Mouse (Mus musculus): ENCODE measurements around the gene Ascl4. TPM values are rescaled to one million over a fixed set of nuclear protein-coding genes. Genes with fewer than 3 reads are reported as not detected.
A peak's percentile ranks its signal among the peaks of the same experiment; 100 is the strongest.

Ascl4 gene
- polyA plus RNA-seq, 1 experiment from 2014 or later: 0.19 TPM

DNA sequence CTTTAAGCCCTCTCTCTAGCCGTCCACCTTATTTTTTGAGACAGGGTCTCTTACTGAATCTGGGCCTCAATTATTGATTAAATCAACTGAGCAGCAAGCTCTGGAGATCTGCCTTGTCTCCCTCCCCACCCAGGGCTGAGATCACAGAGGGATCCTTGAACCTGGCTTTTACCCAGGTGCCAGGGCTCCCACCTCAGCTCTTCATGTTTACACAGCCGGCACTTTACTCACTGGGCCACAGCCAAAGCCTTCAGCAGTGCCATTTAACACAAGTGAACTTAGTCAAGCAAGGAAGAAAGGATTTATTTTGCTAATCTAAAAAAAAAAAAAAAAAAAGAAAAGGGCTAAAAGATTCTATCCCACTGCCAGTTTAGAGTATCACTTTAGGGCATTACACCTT, 26.9 kb downstream of the Ascl4 start:
- Histone ChIP-seq H3K27me3 (no peaks in the 10 kb centered on the region), H3K4me2 (no peak overlapping the region), H3K4me3 (no peak overlapping the region), H3K4me1 (peaks cover 24% of the 10 kb centered on the region), H3K9ac (no peak overlapping the region), H3K27ac (peak overlapping the region; percentile 69), H3K36me3 (peaks cover 45% of the 10 kb centered on the region), H3K9me3 (no peaks in the 10 kb centered on the region)
- 57% methylated on average over 2 of the region's 2 CpGs for WGBS
- ATAC-seq (ENCODE audit: borderline replicate concordance, extremely low read depth, low FRiP score, low TSS enrichment): 0 out of 2 replicates have a peak, but pooled peaks have one; percentile 33

DNA sequence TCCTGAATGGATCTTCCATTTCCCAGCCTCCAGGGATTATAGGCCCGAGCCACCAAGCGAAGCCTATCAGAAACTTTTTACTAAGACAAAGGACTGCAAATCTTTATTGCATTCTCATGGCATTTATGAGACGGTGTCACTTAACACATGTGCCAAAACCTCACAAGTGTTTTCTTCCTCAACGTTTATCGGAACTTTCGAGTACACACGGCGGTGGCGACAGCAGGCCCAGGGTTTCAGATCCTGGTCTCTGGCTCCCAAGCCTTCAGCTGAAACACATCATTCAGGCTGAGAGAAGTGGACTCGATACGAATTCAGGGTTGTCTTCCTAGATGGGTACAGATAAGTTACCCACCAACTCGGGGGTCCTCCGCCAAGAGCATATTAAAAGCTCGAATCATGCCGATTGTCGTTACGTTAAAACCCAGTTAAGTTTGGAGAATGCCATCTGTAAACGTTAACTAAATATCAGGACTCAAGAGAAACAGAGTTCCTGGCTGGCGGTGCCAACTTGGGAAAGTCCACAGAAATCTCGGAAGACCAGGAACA, 29.5 kb downstream of the Ascl4 start:
- H3K9ac ChIP-seq: peak overlapping the region; percentile 82
- no peaks in the 10 kb centered on the region for H3K27me3 ChIP-seq
- H3K27ac ChIP-seq: peak overlapping the region; percentile 60
- ATAC-seq (ENCODE audit: borderline replicate concordance, extremely low read depth, low FRiP score, low TSS enrichment): no peak
- peak overlapping the region; percentile 78 for H3K4me2 ChIP-seq
- no peaks in the 10 kb centered on the region for H3K9me3 ChIP-seq
- peaks cover 24% of the 10 kb centered on the region for H3K4me1 ChIP-seq
- H3K4me3 ChIP-seq: peak overlapping the region; percentile 77
- H3K36me3 ChIP-seq: peaks cover 22% of the 10 kb centered on the region
- 2% methylated on average over 20 of the region's 20 CpGs for WGBS

DNA sequence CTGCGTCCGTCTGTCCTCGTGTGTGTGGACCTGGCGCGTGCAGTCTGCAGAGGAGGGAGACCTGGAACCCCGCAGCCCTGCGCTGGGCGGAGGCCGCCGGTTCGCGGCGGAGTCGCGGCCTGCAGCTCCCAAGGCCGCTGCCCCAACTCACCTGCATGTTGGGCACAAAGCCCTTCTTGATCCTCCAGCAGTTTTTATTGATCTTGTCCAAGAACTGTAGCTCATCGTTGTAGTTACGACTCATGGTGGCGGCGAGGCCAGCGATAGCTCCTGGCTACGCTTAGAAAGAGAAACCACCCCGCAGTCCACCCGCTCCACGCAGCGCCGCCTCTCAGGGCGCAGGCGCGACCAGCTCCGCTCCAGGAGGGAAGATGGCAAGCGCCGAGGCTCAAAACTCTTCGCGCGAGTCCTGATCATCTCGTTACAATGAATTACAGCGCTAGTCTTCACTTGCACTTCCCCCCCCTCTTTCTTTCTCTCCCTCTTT, 30.0 kb downstream of the Ascl4 start, which contains the start of gene Rtcb:
Gene Rtcb (minus strand): TSS at position 360 of the 487 bp plus-strand sequence.
- H3K36me3 ChIP-seq: peaks cover 17% of the 10 kb centered on the region
- peak within 1 kb of the TSS; percentile 82 for H3K9ac ChIP-seq
- WGBS: under 1% methylated on average over 38 of the region's 38 CpGs
- peak within 1 kb of the TSS; percentile 78 for H3K4me2 ChIP-seq
- H3K4me3 ChIP-seq: peak within 1 kb of the TSS; percentile 77
- H3K27me3 ChIP-seq: no peaks in the 10 kb centered on the region
- ATAC-seq (ENCODE audit: borderline replicate concordance, extremely low read depth, low FRiP score, low TSS enrichment): peak; percentile 87
- H3K27ac ChIP-seq: peak within 1 kb of the TSS; percentile 60
- H3K9me3 ChIP-seq: no peaks in the 10 kb centered on the region
- peaks cover 24% of the 10 kb centered on the region for H3K4me1 ChIP-seq

- WGBS: 44% methylated on average over 9 of the region's 9 CpGs
- Histone ChIP-seq H3K4me2 (no peak overlapping the region), H3K9ac (no peak overlapping the region), H3K27me3 (no peaks in the 10 kb centered on the region; the same call in 1 of the 2 replicates), H3K9me3 (no peaks in the 10 kb centered on the region), H3K36me3 (no peaks in the 10 kb centered on the region), H3K27ac (no peak overlapping the region), H3K4me3 (no peak overlapping the region), H3K4me1 (no peaks in the 10 kb centered on the region)
- ATAC-seq (ENCODE audit: borderline replicate concordance, extremely low read depth, low FRiP score, low TSS enrichment): no peak
Observed at GRCm38 (mm10) chr10:85962897-85963296, 35.4 kb downstream of the Ascl4 start.

DNA sequence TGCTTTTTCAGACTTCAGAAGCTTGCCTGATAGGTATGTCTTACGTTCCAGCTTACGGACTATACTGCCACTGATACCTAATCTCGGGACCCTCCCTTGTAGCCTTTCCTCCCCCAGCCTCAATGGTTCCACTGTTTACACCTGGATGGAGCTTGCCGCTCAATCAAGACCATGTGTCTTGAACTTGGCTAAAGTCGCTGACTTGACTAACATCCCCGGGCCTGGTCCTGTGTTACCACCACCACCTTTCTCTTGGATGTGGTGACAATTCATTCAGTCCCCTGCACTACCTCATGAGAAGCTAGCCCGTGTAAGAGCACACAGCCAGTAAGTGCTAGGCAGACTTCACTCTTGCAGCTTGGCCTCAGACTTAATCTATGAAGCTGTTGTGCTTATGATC, 36.8 kb downstream of the Ascl4 start:
- Histone ChIP-seq H3K9ac (no peak overlapping the region), H3K36me3 (no peaks in the 10 kb centered on the region), H3K27ac (no peak overlapping the region), H3K9me3 (no peaks in the 10 kb centered on the region), H3K4me1 (no peaks in the 10 kb centered on the region), H3K27me3 (no peaks in the 10 kb centered on the region; the same call in 1 of the 2 replicates), H3K4me3 (no peak overlapping the region), H3K4me2 (no peak overlapping the region)
- WGBS: 85% methylated on average over 7 of the region's 7 CpGs
- no peak for ATAC-seq (ENCODE audit: borderline replicate concordance, extremely low read depth, low FRiP score, low TSS enrichment)

DNA sequence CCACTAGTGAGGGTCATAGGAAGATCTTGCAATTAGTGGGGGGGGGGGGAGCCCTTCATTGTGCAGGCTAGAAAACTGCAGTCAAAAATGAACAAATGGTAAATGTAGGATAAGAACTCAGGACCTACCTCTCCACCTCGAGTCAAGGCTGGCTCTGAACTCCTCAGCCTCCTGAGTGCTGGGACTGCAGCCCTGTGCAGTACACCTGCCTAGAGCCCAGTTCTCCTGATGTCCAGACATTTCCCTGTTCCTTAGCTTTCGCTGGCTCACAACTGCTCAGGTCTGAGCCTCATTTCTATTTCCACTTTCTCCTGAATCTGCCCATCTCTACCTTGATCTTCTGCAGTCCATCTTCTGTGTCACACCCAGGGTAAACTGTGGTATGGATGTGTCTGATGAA, 39.0 kb downstream of the Ascl4 start:
- Histone ChIP-seq H3K4me1 (no peaks in the 10 kb centered on the region), H3K27me3 (no peaks in the 10 kb centered on the region; the same call in 1 of the 2 replicates), H3K36me3 (no peaks in the 10 kb centered on the region), H3K4me2 (no peak overlapping the region), H3K9ac (no peak overlapping the region), H3K9me3 (no peaks in the 10 kb centered on the region), H3K4me3 (no peak overlapping the region), H3K27ac (no peak overlapping the region)
- no peak for ATAC-seq (ENCODE audit: borderline replicate concordance, extremely low read depth, low FRiP score, low TSS enrichment)
- 51% methylated on average over 2 of the region's 2 CpGs for WGBS

- H3K36me3 ChIP-seq: no peaks in the 10 kb centered on the region
- H3K4me3 ChIP-seq: no peak overlapping the region
- no peak overlapping the region for H3K9ac ChIP-seq
- no peak for ATAC-seq (ENCODE audit: borderline replicate concordance, extremely low read depth, low FRiP score, low TSS enrichment)
- H3K4me2 ChIP-seq: no peak overlapping the region
- no peak overlapping the region for H3K27ac ChIP-seq
- no peaks in the 10 kb centered on the region for H3K9me3 ChIP-seq
- WGBS: 63% methylated on average over 17 of the region's 17 CpGs
- H3K4me1 ChIP-seq: no peaks in the 10 kb centered on the region
- H3K27me3 ChIP-seq: no peaks in the 10 kb centered on the region; the same call in 1 of the 2 replicates
Observed at GRCm38 (mm10) chr10:85967411-85968156, 40.1 kb downstream of the Ascl4 start.

GRCm38 (mm10) chr10:85968157-85968634, 40.7 kb downstream of the Ascl4 start:
- H3K4me1 ChIP-seq: no peaks in the 10 kb centered on the region
- H3K4me3 ChIP-seq: no peak overlapping the region
- H3K27me3 ChIP-seq: no peaks in the 10 kb centered on the region; the same call in 1 of the 2 replicates
- no peak for ATAC-seq (ENCODE audit: borderline replicate concordance, extremely low read depth, low FRiP score, low TSS enrichment)
- H3K9ac ChIP-seq: no peak overlapping the region
- H3K36me3 ChIP-seq: no peaks in the 10 kb centered on the region
- WGBS: 11% methylated on average over 7 of the region's 7 CpGs
- H3K9me3 ChIP-seq: no peaks in the 10 kb centered on the region
- no peak overlapping the region for H3K27ac ChIP-seq
- H3K4me2 ChIP-seq: no peak overlapping the region

- Histone ChIP-seq H3K36me3 (no peaks in the 10 kb centered on the region), H3K9ac (no peak overlapping the region), H3K27me3 (no peaks in the 10 kb centered on the region; the same call in 1 of the 2 replicates), H3K4me2 (no peak overlapping the region), H3K4me3 (no peak overlapping the region), H3K4me1 (no peaks in the 10 kb centered on the region), H3K9me3 (no peaks in the 10 kb centered on the region), H3K27ac (no peak overlapping the region)
- no peak for ATAC-seq (ENCODE audit: borderline replicate concordance, extremely low read depth, low FRiP score, low TSS enrichment)
- WGBS: 30% methylated on average over 2 of the region's 2 CpGs
Observed at GRCm38 (mm10) chr10:85968731-85969130, 41.2 kb downstream of the Ascl4 start.

DNA sequence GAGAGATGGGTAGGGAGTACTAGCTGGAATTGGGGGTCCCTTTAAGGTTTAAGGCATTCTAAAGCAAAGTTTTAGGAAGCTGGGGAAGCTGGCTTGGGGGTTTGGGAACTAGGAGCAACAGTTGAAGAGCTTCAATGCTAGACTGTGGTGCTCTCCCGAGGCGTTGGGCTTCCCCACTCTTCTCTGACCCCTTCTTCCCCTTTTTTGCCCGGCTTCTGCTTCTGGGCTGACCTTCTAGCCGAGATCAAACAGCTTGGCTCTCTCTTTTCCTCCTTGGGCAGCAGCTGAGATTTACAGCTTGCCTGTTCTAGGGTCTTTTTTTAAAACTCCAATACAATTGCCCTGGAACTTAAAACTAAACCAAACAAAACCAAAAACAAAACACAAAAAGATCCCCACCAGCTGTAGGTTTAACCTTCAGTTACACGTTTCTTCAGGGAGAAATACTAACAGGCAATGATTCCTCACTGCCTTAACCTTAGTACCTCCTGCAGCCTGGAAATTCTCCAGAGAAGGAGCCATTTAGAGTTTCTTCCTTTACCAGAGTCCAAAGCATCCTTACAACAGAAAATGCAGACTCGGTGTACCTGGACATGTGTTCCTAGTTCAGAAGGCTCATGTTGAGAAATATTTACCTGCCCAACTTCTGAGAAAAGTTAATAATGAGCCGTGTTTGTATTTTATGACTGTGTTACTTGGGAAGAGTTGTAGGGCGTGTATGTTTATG, 42.6 kb downstream of the Ascl4 start:
- WGBS: 45% methylated on average over 8 of the region's 8 CpGs
- Histone ChIP-seq H3K4me3 (no peak overlapping the region), H3K36me3 (no peaks in the 10 kb centered on the region), H3K4me1 (no peaks in the 10 kb centered on the region), H3K27me3 (no peaks in the 10 kb centered on the region; the same call in 1 of the 2 replicates), H3K27ac (no peak overlapping the region), H3K9me3 (no peaks in the 10 kb centered on the region), H3K4me2 (no peak overlapping the region), H3K9ac (no peak overlapping the region)
- ATAC-seq (ENCODE audit: borderline replicate concordance, extremely low read depth, low FRiP score, low TSS enrichment): no peak

DNA sequence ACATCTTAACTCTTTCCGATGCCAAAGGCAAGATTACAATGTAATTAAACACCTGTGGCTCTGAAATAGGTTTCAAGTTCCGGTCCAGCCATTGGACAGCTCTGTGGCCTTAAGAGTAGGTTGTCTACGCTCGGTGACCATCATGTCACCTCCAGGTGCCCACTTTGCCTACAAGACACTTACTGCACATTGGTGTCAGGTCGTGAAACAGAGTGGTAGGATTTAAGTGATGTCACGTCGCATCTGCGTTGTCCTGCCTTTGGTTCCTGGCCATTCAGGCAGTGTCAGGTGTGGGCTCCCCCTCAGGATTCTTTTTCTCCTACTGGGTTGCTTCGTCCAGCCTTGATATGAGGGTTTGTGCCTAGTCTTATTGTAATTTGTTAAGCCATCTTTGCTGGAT, 44.3 kb downstream of the Ascl4 start:
- no peak overlapping the region for H3K27ac ChIP-seq
- ATAC-seq (ENCODE audit: borderline replicate concordance, extremely low read depth, low FRiP score, low TSS enrichment): no peak
- H3K9ac ChIP-seq: no peak overlapping the region

More for the DNA sequence above, 44.3 kb downstream of the Ascl4 start:
- H3K27me3 ChIP-seq: no peaks in the 10 kb centered on the region; the same call in 1 of the 2 replicates
- no peaks in the 10 kb centered on the region for H3K36me3 ChIP-seq
- H3K9me3 ChIP-seq: no peaks in the 10 kb centered on the region
- no peak overlapping the region for H3K4me2 ChIP-seq
- 82% methylated on average over 9 of the region's 9 CpGs for WGBS
- no peaks in the 10 kb centered on the region for H3K4me1 ChIP-seq
- no peak overlapping the region for H3K4me3 ChIP-seq
